Mouse (Mus musculus) limb, embryonic 14.5 days (tissue): ENCODE measurements at regions not wholly inside any gene's neighbourhood (a gene's known extent, or its start where the extent isn't known, plus 50 kb on each side); places are given as distances from the start of the nearest gene placed in this dataset.

Experiments
- ATAC-seq: fragments of 200-750 bp; cut with Nextera tagmentation; 2 replicates; pipeline ENCODE4 v1.8.0; 2017; ENCODE audit warnings: low read depth, moderate number of reproducible peaks, moderate TSS enrichment; ENCODE audit not compliant: low FRiP score
- DNase-seq: peaks from one replicate; pipeline ENCODE4 v3.0.0-alpha.2; 2015; ENCODE audit warnings: low spot score
- H3K27ac ChIP-seq: fragments of 300-500 bp; sonication (generic); replicated peaks from 2 replicates; pipeline ENCODE4 v1.5.1; 2014; ENCODE audit warnings: low read depth, mild to moderate bottlenecking, low read length, moderate library complexity, mixed read lengths
- H3K27me3 ChIP-seq: fragments of 300-500 bp; sonication (generic); 2 replicates; pipeline ENCODE4 v1.6.1; 2014; ENCODE audit warnings: low read length, mixed read lengths; ENCODE audit not compliant: control insufficient read depth, insufficient read depth
- H3K36me3 ChIP-seq: fragments of 300-500 bp; sonication (generic); 2 replicates; pipeline ENCODE4 v1.6.1; 2014; ENCODE audit warnings: mild to moderate bottlenecking, low read length, moderate library complexity, mixed read lengths; ENCODE audit not compliant: control insufficient read depth, insufficient read depth
- H3K4me1 ChIP-seq: fragments of 300-500 bp; sonication (generic); 2 replicates; pipeline ENCODE4 v1.6.1; 2014; ENCODE audit warnings: antibody characterized with exemption, low read length, mixed read lengths; ENCODE audit not compliant: control insufficient read depth, insufficient read depth
- H3K4me2 ChIP-seq: fragments of 300-500 bp; sonication (generic); replicated peaks from 2 replicates; pipeline ENCODE4 v1.6.1; 2014; ENCODE audit warnings: low read depth, mild to moderate bottlenecking, low read length, moderate library complexity; ENCODE audit not compliant: severe bottlenecking
- H3K4me3 ChIP-seq: fragments of 300-500 bp; sonication (generic); replicated peaks from 2 replicates; pipeline ENCODE4 v1.5.1; 2014; ENCODE audit warnings: low read length
- H3K9ac ChIP-seq: fragments of 300-500 bp; sonication (generic); 2 replicates; pipeline ENCODE4 v1.6.1; 2014; ENCODE audit warnings: mild to moderate bottlenecking, low read depth, low read length, moderate library complexity; ENCODE audit not compliant: severe bottlenecking
- H3K9me3 ChIP-seq: fragments of 300-500 bp; sonication (generic); 2 replicates; pipeline ENCODE4 v1.6.1; 2016; ENCODE audit warnings: low read length; ENCODE audit not compliant: control insufficient read depth
- POLR2A ChIP-seq: fragments of 200-500 bp; IDR thresholded peaks from 2 replicates; pipeline ENCODE4 v1.8.0; 2012; ENCODE audit warnings: inconsistent platforms, mild to moderate bottlenecking, moderate library complexity, borderline replicate concordance; ENCODE audit not compliant: insufficient read depth, insufficient read length; ENCODE audit errors: extremely low read depth
- WGBS: fragments of 180-500 bp; shearing (Covaris S2); extraction: QIAGEN DNeasy Blood & Tissue Kit; methylation state at CpG from one replicate; pipeline ENCODE4 v1.1.7; 2014; 5-methylcytosine and 5-hydroxymethylcytosine counted together

DNA sequence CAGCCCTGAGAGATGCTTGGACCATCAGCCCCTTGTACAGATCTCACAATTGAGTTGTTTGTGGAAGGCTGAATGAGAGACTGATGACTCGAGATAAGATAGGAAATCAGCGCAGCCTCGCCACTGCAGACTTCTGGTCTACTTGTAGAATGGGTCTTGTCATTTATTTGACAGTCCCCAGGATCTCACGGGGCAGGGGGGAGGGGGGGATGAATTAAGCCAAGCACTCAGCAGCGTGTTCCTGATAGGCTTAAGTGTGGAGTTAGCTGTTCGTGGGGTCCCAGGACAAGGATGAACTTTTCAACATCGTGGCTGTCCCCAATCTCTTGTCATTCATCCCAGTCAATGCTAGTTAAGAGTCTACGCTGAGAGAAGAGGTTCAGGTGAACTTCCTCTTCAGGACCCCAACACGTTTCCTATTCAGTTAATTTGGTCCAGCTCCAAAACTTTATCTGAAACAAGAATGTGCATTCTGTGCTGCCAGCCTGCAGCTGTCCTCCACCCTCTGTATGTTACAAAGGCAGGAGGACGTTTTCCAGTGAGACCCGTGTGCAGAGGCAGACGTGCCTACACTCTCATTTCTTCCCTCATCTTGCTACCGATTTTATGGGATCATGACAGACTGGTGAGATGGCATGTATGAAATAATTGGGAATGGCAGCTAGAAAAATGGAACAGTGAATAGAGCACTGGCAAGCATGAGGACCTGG is 100.5 kb upstream of the Tbx20 start:
- DNase-seq (no peak), ATAC-seq (no peak)
- H3K36me3 ChIP-seq: no peaks in the 10 kb centered on the region
- WGBS: 61% methylated on average over 13 of the region's 13 CpGs
- no peak overlapping the region for H3K27ac ChIP-seq
- no peak for TF ChIP-seq POLR2A
- H3K4me3 ChIP-seq: no peak overlapping the region
- H3K27me3 ChIP-seq: no peaks in the 10 kb centered on the region
- H3K9ac ChIP-seq: no peak overlapping the region
- no peaks in the 10 kb centered on the region for H3K9me3 ChIP-seq
- no peaks in the 10 kb centered on the region for H3K4me1 ChIP-seq
- no peak overlapping the region for H3K4me2 ChIP-seq

GRCm38 (mm10) chr9:24878384-24879174 is 104.5 kb upstream of the Tbx20 start:
- WGBS: 47% methylated on average over 8 of the region's 8 CpGs
- Histone ChIP-seq H3K4me1 (no peaks in the 10 kb centered on the region), H3K27me3 (no peaks in the 10 kb centered on the region), H3K36me3 (no peaks in the 10 kb centered on the region), H3K9me3 (no peaks in the 10 kb centered on the region), H3K4me2 (no peak overlapping the region), H3K27ac (no peak overlapping the region), H3K9ac (no peak overlapping the region), H3K4me3 (no peak overlapping the region)
- TF ChIP-seq POLR2A: no peak
- DNase-seq (no peak), ATAC-seq (no peak)

DNA sequence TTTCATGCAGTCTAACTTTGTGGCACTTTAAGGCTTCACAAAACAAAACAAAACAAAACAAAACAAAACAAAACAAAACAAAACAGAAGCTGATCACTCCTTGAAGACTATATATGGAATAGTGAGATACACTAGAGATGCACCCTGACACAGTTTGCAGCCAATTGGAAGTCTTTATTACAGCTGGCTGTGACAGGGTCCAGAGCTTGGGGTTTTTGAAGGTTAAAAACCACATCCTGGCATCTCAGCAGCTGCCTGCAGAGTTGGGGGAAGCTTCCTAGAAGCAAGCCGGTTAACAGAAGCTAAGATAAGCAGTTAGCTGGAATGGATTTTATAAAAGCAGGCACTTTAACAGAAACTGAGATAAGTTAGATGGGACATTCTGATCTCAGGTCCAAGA is 105.6 kb upstream of the Tbx20 start:
- H3K27ac ChIP-seq: no peak overlapping the region
- no peaks in the 10 kb centered on the region for H3K27me3 ChIP-seq
- H3K4me3 ChIP-seq: no peak overlapping the region
- TF ChIP-seq POLR2A: no peak
- WGBS: 73% methylated on average over 1 of the region's 1 CpGs
- no peaks in the 10 kb centered on the region for H3K9me3 ChIP-seq
- ATAC-seq (no peak), DNase-seq (no peak)
- no peak overlapping the region for H3K9ac ChIP-seq
- no peak overlapping the region for H3K4me2 ChIP-seq
- H3K4me1 ChIP-seq: no peaks in the 10 kb centered on the region
- H3K36me3 ChIP-seq: no peaks in the 10 kb centered on the region

DNA sequence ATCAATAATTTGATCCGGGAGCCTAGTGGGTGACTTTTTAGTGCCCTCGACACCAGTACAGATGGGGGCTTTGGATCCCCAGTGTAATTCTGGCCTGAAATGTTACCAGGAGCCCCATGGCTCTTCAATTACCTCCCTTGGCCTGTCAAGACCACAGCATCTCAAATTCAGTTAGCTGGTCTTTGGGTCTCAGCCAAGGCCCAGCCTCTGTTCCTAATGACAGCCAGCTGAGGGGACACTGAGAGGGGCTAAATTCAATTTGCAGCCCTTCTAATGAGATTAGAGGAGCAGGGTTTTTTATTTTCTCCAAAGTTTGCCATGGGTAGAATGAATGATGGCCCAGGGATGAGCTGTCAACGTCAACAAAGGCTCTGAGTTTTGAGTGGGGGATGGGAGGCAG is 109.9 kb upstream of the Tbx20 start:
- no peak for ATAC-seq
- TF ChIP-seq POLR2A: no peak
- Histone ChIP-seq H3K9ac (no peak overlapping the region), H3K27me3 (no peaks in the 10 kb centered on the region), H3K36me3 (no peaks in the 10 kb centered on the region), H3K9me3 (no peaks in the 10 kb centered on the region), H3K4me2 (no peak overlapping the region), H3K27ac (no peak overlapping the region), H3K4me3 (no peak overlapping the region), H3K4me1 (no peaks in the 10 kb centered on the region)
- DNase-seq: no peak
- WGBS: 51% methylated on average over 3 of the region's 3 CpGs

GRCm38 (mm10) chr9:24888282-24888681 is 114.2 kb upstream of the Tbx20 start:
- no peak overlapping the region for H3K4me2 ChIP-seq
- H3K4me3 ChIP-seq: no peak overlapping the region
- WGBS: 87% methylated on average over 9 of the region's 9 CpGs
- H3K9ac ChIP-seq: no peak overlapping the region
- no peaks in the 10 kb centered on the region for H3K9me3 ChIP-seq
- H3K27ac ChIP-seq: no peak overlapping the region
- no peak for ATAC-seq
- H3K27me3 ChIP-seq: no peaks in the 10 kb centered on the region
- H3K4me1 ChIP-seq: no peaks in the 10 kb centered on the region
- no peaks in the 10 kb centered on the region for H3K36me3 ChIP-seq
- no peak for TF ChIP-seq POLR2A
- no peak for DNase-seq
